In genomic region chr6:31412487-31412886, GRCm38 (mm10) we compare ENCODE assay signal across 8 mouse cellular contexts. TPM values are rescaled to one million over a fixed set of nuclear protein-coding genes. Genes with fewer than 3 reads are reported as not detected.
DNase-seq lines count a peak whose midpoint lies in the region; ATAC-seq and TF ChIP-seq lines count a peak whose summit lies in the region.
"Had no signal": no experiment of that assay in that cellular context is flagged by ENCODE, and none has a peak within 500 bp of the region (broad histone marks: within the 10 kb centered on the region; RNA-seq: fewer than 3 reads in every experiment).

No protein-coding gene starts in this region.

- peak; percentile 69 for TF ChIP-seq CTCF in kidney, postnatal 0 days (IDR thresholded peaks at IDR 0.05; ENCODE audit: low read depth)
- peak; percentile 59 for TF ChIP-seq CTCF in stomach, postnatal 0 days (IDR thresholded peaks at IDR 0.05; ENCODE audit: low read depth)

- intact Hi-C loops in heart, postnatal 14 days (cut with DNase I), result no loop called here

- H3K9ac ChIP-seq in midbrain, embryonic 14.5 days (replicated peaks; ENCODE audit: low read length), result no peak overlapping the region
- no peak overlapping the region for H3K9ac ChIP-seq in midbrain, embryonic 15.5 days
- H3K9ac ChIP-seq in kidney, postnatal 0 days (ENCODE audit: low read depth, low read length), result no peak overlapping the region
- no peak overlapping the region for H3K9ac ChIP-seq in stomach, postnatal 0 days (ENCODE audit: low read length)

- TF ChIP-seq EP300 in stomach, postnatal 0 days (optimal IDR thresholded peaks at IDR 0.05), result no peak

- H3K4me3 ChIP-seq in midbrain, embryonic 14.5 days (replicated peaks; ENCODE audit: low read depth, low read length), result no peak overlapping the region
- H3K4me3 ChIP-seq in midbrain, embryonic 15.5 days, result no peak overlapping the region
- no peak overlapping the region for H3K4me3 ChIP-seq in kidney, postnatal 0 days (replicated peaks; ENCODE audit: low read depth, low read length)
- H3K4me3 ChIP-seq in stomach, postnatal 0 days (ENCODE audit: low read depth, low read length), result no peak overlapping the region

- no peaks in the 10 kb centered on the region for H3K9me3 ChIP-seq in midbrain, embryonic 14.5 days (ENCODE audit: control insufficient read depth, low read length)
- H3K9me3 ChIP-seq in midbrain, embryonic 15.5 days, result no peaks in the 10 kb centered on the region
- H3K9me3 ChIP-seq in kidney, postnatal 0 days (replicated peaks; ENCODE audit: low read length), result no peaks in the 10 kb centered on the region
- no peaks in the 10 kb centered on the region for H3K9me3 ChIP-seq in stomach, postnatal 0 days (ENCODE audit: control insufficient read depth, low read length)

- ATAC-seq in midbrain, embryonic 14.5 days (ENCODE audit: low FRiP score, low TSS enrichment), result 0 out of 2 replicates have a peak, but pooled peaks have one; percentile 55
- ATAC-seq in midbrain, embryonic 15.5 days (replicated peaks), result no peak
- peak; percentile 82 for ATAC-seq in common myeloid progenitor, adult 5-6 weeks (replicated peaks; ENCODE audit: low read depth, poor library complexity, severe bottlenecking)
- ATAC-seq in kidney, postnatal 0 days (replicated peaks; ENCODE audit: low FRiP score, low read depth), result no peak; the same call in 1 of the 2 replicates
- ATAC-seq in stomach, postnatal 0 days (ENCODE audit: low FRiP score, low TSS enrichment), result 0 out of 2 replicates have a peak, but pooled peaks have one; percentile 35
- ATAC-seq in erythroid progenitor cell, adult 5-6 weeks (replicated peaks; ENCODE audit: low FRiP score, poor library complexity, severe bottlenecking), result no peak

- H3K36me3 ChIP-seq in midbrain, embryonic 14.5 days (ENCODE audit: control insufficient read depth, insufficient read depth, low read length), result no peaks in the 10 kb centered on the region
- H3K36me3 ChIP-seq in midbrain, embryonic 15.5 days (replicated peaks), result no peaks in the 10 kb centered on the region
- no peaks in the 10 kb centered on the region for H3K36me3 ChIP-seq in kidney, postnatal 0 days (ENCODE audit: insufficient read depth, low read length)
- H3K36me3 ChIP-seq in stomach, postnatal 0 days (ENCODE audit: control insufficient read depth, insufficient read depth, low read length), result no peaks in the 10 kb centered on the region

- H3K27ac ChIP-seq in midbrain, embryonic 14.5 days (replicated peaks; ENCODE audit: low read depth, low read length), result no peak overlapping the region
- H3K27ac ChIP-seq in midbrain, embryonic 15.5 days, result no peak overlapping the region
- no peak overlapping the region for H3K27ac ChIP-seq in kidney, postnatal 0 days
- no peak overlapping the region for H3K27ac ChIP-seq in stomach, postnatal 0 days (replicated peaks)

- H3K4me2 ChIP-seq in midbrain, embryonic 14.5 days (ENCODE audit: low read length), result no peak overlapping the region
- no peak overlapping the region for H3K4me2 ChIP-seq in midbrain, embryonic 15.5 days
- no peak overlapping the region for H3K4me2 ChIP-seq in kidney, postnatal 0 days (ENCODE audit: low read length)
- H3K4me2 ChIP-seq in stomach, postnatal 0 days (replicated peaks; ENCODE audit: low read depth), result no peak overlapping the region

- no peaks in the 10 kb centered on the region for H3K27me3 ChIP-seq in midbrain, embryonic 14.5 days (ENCODE audit: control insufficient read depth, insufficient read depth, low read length)
- no peaks in the 10 kb centered on the region for H3K27me3 ChIP-seq in midbrain, embryonic 15.5 days (replicated peaks)
- H3K27me3 ChIP-seq in kidney, postnatal 0 days (ENCODE audit: insufficient read depth, low read length), result no peaks in the 10 kb centered on the region
- no peaks in the 10 kb centered on the region for H3K27me3 ChIP-seq in stomach, postnatal 0 days (ENCODE audit: control insufficient read depth, insufficient read depth, low read length)

- H3K4me1 ChIP-seq in midbrain, embryonic 14.5 days (ENCODE audit: control insufficient read depth, insufficient read depth, low read length), result peaks cover 3% of the 10 kb centered on the region; the same call in 1 of the 2 replicates
- peaks cover 7% of the 10 kb centered on the region for H3K4me1 ChIP-seq in midbrain, embryonic 15.5 days
- H3K4me1 ChIP-seq in kidney, postnatal 0 days (replicated peaks; ENCODE audit: insufficient read depth, low read length), result no peaks in the 10 kb centered on the region
- H3K4me1 ChIP-seq in stomach, postnatal 0 days (replicated peaks; ENCODE audit: control insufficient read depth, insufficient read depth), result no peaks in the 10 kb centered on the region

- peak; percentile 56 for DNase-seq in midbrain, embryonic 14.5 days
- DNase-seq in kidney, postnatal 0 days (ENCODE audit: low spot score), result peak; percentile 29
- DNase-seq in stomach, postnatal 0 days (ENCODE audit: low spot score), result no peak
- DNase-seq in heart, postnatal 14 days, result no peak
- DNase-seq: layer of hippocampus, postnatal 36 days had no signal

RNA-seq across cellular contexts. Expression of gene Mkln1, which starts 14.0 kb away (rescaled TPM):
- 126 and 154 TPM in 2 replicates for polyA plus RNA-seq in midbrain, embryonic 14.5 days (2014; fragmentation: Nextera tagmentation; extraction: Ambion mirVana)
- polyA plus RNA-seq in midbrain, embryonic 15.5 days (2015; fragmentation: Nextera tagmentation; extraction: Ambion mirVana), result 124 and 126 TPM in 2 replicates
- total RNA-seq in common myeloid progenitor, adult 5-6 weeks (2017), result 181 and 246 TPM in 2 replicates
- polyA plus RNA-seq in kidney, postnatal 0 days (2015; fragmentation: Nextera tagmentation; extraction: Ambion mirVana), result 159 and 174 TPM in 2 replicates
- 108 and 116 TPM in 2 replicates for polyA plus RNA-seq in stomach, postnatal 0 days (2015; fragmentation: Nextera tagmentation; extraction: Ambion mirVana)
- 165 and 214 TPM in 2 replicates for total RNA-seq in erythroid progenitor cell, adult 5-6 weeks (2015; ENCODE audit: low replicate concordance)
- total RNA-seq in erythroid progenitor cell, adult 5-6 weeks (2017; ENCODE audit: low replicate concordance), result 218 and 225 TPM in 2 replicates
- 100 to 1,000 TPM; 180 to 188 TPM for total RNA-seq in heart, postnatal 14 days (2021)

Comparison
In these comparisons a context has a peak if more than half of its experiments do, and no peak if none do; other contexts are left out.
1. ATAC-seq: peak in midbrain, embryonic 14.5 days (single experiment), common myeloid progenitor, adult 5-6 weeks (single experiment) and stomach, postnatal 0 days (single experiment); none in midbrain, embryonic 15.5 days (single experiment), kidney, postnatal 0 days (single experiment) and erythroid progenitor cell, adult 5-6 weeks (single experiment).
2. DNase-seq: peak in midbrain, embryonic 14.5 days (single experiment) and kidney, postnatal 0 days (single experiment); none in stomach, postnatal 0 days (single experiment) and heart, postnatal 14 days (0 of 2).